Mouse (Mus musculus) embryonic facial prominence, embryonic 15.5 days (tissue): Measurements from ENCODE around the gene Zfp683. TPM values are rescaled to one million over a fixed set of nuclear protein-coding genes. Genes with fewer than 3 reads are reported as not detected.

ENCODE experiments used
- ATAC-seq: fragments of 200-750 bp; cut with Nextera tagmentation; 2 replicates; pipeline ENCODE4 v1.8.0; 2017; ENCODE audit warnings: low read depth, moderate TSS enrichment; ENCODE audit not compliant: insufficient number of reproducible peaks, low FRiP score, low TSS enrichment
- H3K27ac ChIP-seq: fragments of 300-500 bp; sonication (generic); replicated peaks from 2 replicates; pipeline ENCODE4 v1.5.1; 2015; ENCODE audit warnings: mild to moderate bottlenecking, inconsistent platforms
- H3K27me3 ChIP-seq: fragments of 300-500 bp; sonication (generic); 2 replicates; pipeline ENCODE4 v1.6.1; 2015; ENCODE audit warnings: inconsistent platforms
- H3K36me3 ChIP-seq: fragments of 300-500 bp; sonication (generic); 2 replicates; pipeline ENCODE4 v1.6.1; 2015; ENCODE audit warnings: mild to moderate bottlenecking, inconsistent platforms
- H3K4me1 ChIP-seq: fragments of 300-500 bp; sonication (generic); 2 replicates; pipeline ENCODE4 v1.6.1; 2015; ENCODE audit warnings: inconsistent platforms
- H3K4me2 ChIP-seq: fragments of 300-500 bp; sonication (generic); replicated peaks from 2 replicates; pipeline ENCODE4 v1.6.1; 2015; ENCODE audit warnings: mild to moderate bottlenecking, inconsistent platforms
- H3K4me3 ChIP-seq: fragments of 300-500 bp; sonication (generic); replicated peaks from 2 replicates; pipeline ENCODE4 v1.5.1; 2015; ENCODE audit warnings: mild to moderate bottlenecking, inconsistent platforms
- H3K9ac ChIP-seq: fragments of 300-500 bp; sonication (generic); 2 replicates; pipeline ENCODE4 v1.6.1; 2015; ENCODE audit warnings: inconsistent platforms
- H3K9me3 ChIP-seq: fragments of 300-500 bp; sonication (generic); replicated peaks from 2 replicates; pipeline ENCODE4 v1.6.1; 2016; ENCODE audit warnings: inconsistent platforms
- WGBS: fragments of 180-500 bp; shearing (Covaris S2); methylation state at CpG from one replicate; pipeline ENCODE4 v1.1.7; 2015; 5-methylcytosine and 5-hydroxymethylcytosine counted together
- polyA plus RNA-seq: library from polyadenylated mRNA; unstranded; fragments of >200 nt; fragmentation: Nextera tagmentation; extraction: Ambion mirVana; gene quantifications from 2 replicates; pipeline ENCODE4 v1.2.1, GENCODE M21; 2015

Gene Zfp683
- polyA plus RNA-seq, 1 experiment from 2014 or later = not detected

DNA sequence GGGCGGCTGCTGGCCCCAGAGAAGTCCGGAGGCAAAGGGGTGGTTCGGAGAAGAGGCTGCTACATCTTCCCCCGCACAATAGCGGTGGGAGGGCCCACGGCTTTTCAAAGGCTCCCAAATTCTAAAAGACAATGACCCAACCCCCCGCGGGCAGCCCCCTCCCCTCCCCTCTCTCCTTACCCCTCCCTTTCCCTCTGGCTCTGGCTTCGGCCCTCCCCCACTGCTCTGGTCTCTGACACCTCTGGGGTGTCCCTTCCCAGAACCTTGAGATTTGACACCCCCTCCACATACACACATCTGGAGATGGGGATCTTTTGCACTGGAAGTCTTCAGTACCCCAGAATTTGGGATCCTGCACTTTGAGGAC is 34.9 kb upstream of the Zfp683 start, which contains the start of gene Lin28a:
Gene Lin28a, minus strand, starts transcription at position 63 of the 367 bp plus-strand sequence.
- H3K9me3 ChIP-seq = no peaks in the 10 kb centered on the region
- H3K27ac ChIP-seq = no peak within 1 kb of the TSS
- 0 out of 2 replicates have a peak within 1 kb of the TSS, but pooled peaks have one; percentile 10 for H3K4me3 ChIP-seq
- peaks cover 21% of the 10 kb centered on the region for H3K4me1 ChIP-seq
- 0 out of 2 replicates have a peak within 1 kb of the TSS, but pooled peaks have one; percentile 22 for H3K4me2 ChIP-seq
- no peaks in the 10 kb centered on the region for H3K36me3 ChIP-seq
- no peak within 1 kb of the TSS for H3K9ac ChIP-seq
- ATAC-seq = no peak
- peaks cover 51% of the 10 kb centered on the region for H3K27me3 ChIP-seq
- 0% methylated on average over 9 of the region's 9 CpGs for WGBS

DNA sequence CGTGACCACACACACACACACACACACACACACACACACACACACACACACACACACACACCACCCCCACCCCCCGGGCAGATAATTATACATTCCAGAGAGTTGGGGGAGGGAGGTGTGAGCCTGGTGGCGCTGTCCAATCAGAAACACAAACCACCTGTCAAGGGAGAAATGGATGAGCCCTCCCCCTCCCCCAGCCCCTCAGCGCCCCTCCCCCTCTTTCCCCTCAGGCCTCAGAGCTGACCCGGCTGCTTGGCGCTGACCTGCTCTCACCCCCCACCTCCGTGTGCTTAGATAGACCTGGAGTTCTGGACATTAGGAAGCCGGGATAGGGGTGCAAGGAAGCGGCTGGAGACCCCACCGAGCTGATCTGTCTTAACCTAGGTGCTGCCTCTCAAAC is 34.4 kb upstream of the Zfp683 start:
- H3K36me3 ChIP-seq = no peaks in the 10 kb centered on the region
- peaks cover 21% of the 10 kb centered on the region for H3K4me1 ChIP-seq
- no peak overlapping the region for H3K9ac ChIP-seq
- H3K9me3 ChIP-seq = no peaks in the 10 kb centered on the region
- ATAC-seq = no peak
- H3K27me3 ChIP-seq = peaks cover 51% of the 10 kb centered on the region
- no peak overlapping the region for H3K4me3 ChIP-seq
- no peak overlapping the region for H3K27ac ChIP-seq
- 0% methylated on average over 7 of the region's 10 CpGs for WGBS
- no peak overlapping the region for H3K4me2 ChIP-seq

DNA sequence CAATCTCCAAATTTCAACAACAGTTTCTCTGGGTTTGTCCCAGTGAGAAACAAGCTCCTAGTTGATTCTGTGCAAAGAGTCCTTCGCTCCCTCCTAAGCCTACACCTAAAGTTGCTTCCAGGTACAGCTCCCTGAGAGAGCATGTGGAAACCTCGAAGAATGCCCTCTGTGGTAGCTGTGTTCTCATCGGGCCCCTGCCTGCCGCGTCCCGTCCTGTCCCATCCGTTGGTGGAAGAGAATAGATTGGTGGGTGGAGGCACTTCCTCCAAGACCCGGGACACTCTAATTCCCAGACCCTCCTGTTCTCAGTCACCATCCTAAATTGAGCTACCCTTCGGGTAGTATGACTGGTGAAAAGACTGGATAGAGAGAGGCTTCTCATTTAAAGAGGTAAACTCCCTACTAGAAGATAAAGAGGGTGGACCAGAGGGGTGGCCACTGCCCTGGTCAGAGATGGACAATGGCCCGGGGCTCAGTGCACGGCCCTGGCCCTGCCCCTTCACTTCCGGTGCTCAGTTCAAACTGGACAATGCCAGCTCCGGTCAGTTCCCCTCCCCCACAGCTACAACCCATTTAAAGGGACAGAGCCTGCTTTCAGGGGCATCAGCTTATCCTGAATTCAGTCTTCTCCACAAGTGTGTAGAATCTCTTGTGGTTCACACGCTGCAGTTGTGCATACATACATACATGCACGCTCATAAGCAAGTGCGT is 33.8 kb upstream of the Zfp683 start:
- 2% methylated on average over 16 of the region's 16 CpGs for WGBS
- peaks cover 21% of the 10 kb centered on the region for H3K4me1 ChIP-seq
- peaks cover 51% of the 10 kb centered on the region for H3K27me3 ChIP-seq
- H3K9me3 ChIP-seq = no peaks in the 10 kb centered on the region
- H3K9ac ChIP-seq = no peak overlapping the region
- ATAC-seq = no peak
- no peak overlapping the region for H3K27ac ChIP-seq
- no peak overlapping the region for H3K4me2 ChIP-seq
- H3K36me3 ChIP-seq = no peaks in the 10 kb centered on the region
- no peak overlapping the region for H3K4me3 ChIP-seq

DNA sequence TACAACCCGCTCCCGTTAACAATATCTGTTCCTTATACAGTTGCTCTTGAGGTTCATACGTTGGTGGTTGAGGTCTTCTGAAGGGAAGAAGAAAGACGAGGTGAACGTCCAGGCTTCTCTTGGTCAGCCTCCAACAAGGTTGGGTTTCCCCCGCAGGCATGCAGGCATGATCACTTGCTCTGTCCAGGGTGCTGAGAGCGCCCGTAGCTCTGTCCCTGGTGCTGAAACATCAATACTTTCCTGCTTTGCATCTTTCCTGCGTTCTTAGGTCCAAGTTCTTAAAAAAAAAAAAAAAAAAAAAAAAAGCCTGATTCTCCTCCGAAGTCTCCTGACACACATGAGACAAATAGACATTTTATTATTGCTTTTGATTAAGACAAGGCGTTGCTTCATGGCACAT is 33.0 kb upstream of the Zfp683 start:
- no peak for ATAC-seq
- Histone ChIP-seq H3K36me3 (no peaks in the 10 kb centered on the region), H3K4me3 (no peak overlapping the region), H3K27ac (no peak overlapping the region), H3K9ac (no peak overlapping the region), H3K4me1 (peaks cover 21% of the 10 kb centered on the region), H3K9me3 (no peaks in the 10 kb centered on the region), H3K4me2 (no peak overlapping the region), H3K27me3 (peaks cover 50% of the 10 kb centered on the region)
- 3% methylated on average over 11 of the region's 11 CpGs for WGBS

DNA sequence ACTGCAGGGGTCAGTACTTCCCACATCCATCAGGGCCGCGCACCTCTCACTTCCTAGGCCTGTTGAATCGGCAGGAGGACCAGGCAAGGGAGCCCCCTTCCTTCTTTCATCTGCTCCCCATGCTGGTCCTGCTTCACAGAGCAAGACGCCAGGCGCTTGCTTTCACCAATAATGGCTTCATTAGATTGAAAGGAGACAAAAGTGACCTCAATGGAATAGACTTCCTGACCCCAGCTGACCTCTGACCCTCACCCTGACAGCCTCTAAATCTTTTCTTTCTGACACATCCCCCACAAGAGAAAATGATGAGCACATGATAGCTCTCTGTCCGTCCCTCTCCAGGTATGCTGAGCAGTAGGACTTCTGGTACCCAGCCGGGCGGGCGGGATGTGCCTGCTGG is 27.8 kb upstream of the Zfp683 start:
- H3K4me1 ChIP-seq = no peaks in the 10 kb centered on the region
- H3K27me3 ChIP-seq = no peaks in the 10 kb centered on the region
- no peak overlapping the region for H3K4me3 ChIP-seq
- 34% methylated on average over 9 of the region's 9 CpGs for WGBS
- no peak overlapping the region for H3K27ac ChIP-seq
- no peak for ATAC-seq
- H3K9me3 ChIP-seq = no peaks in the 10 kb centered on the region
- H3K4me2 ChIP-seq = no peak overlapping the region
- H3K36me3 ChIP-seq = no peaks in the 10 kb centered on the region
- H3K9ac ChIP-seq = no peak overlapping the region

DNA sequence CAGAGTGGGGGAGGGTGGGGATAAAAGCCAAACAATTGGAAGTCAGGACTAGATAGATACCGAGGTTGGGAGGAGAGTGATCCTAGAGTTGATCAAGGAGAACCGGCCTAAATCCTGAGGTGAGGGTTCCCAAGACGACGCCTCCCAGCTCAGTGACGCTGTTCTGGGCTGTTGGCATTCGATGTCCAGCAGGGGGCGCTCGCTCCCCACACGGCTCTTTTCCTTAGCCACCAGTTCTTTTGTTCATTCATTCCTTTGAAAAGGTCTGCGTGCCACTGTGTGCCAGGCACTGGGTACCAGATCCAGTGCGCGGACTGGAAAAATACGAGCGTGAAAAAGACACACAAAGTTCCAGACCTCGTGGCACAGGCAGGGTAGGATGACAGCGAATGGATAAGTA is 17.7 kb upstream of the Zfp683 start:
- Histone ChIP-seq H3K27ac (no peak overlapping the region), H3K9me3 (no peaks in the 10 kb centered on the region), H3K4me1 (0 out of 2 replicates have a peak, but pooled peaks cover 5% of the 10 kb centered on the region), H3K4me3 (no peak overlapping the region), H3K27me3 (no peaks in the 10 kb centered on the region), H3K36me3 (no peaks in the 10 kb centered on the region), H3K9ac (no peak overlapping the region), H3K4me2 (no peak overlapping the region; the same call in 1 of the 2 replicates)
- 5% methylated on average over 16 of the region's 16 CpGs for WGBS
- no peak for ATAC-seq

DNA sequence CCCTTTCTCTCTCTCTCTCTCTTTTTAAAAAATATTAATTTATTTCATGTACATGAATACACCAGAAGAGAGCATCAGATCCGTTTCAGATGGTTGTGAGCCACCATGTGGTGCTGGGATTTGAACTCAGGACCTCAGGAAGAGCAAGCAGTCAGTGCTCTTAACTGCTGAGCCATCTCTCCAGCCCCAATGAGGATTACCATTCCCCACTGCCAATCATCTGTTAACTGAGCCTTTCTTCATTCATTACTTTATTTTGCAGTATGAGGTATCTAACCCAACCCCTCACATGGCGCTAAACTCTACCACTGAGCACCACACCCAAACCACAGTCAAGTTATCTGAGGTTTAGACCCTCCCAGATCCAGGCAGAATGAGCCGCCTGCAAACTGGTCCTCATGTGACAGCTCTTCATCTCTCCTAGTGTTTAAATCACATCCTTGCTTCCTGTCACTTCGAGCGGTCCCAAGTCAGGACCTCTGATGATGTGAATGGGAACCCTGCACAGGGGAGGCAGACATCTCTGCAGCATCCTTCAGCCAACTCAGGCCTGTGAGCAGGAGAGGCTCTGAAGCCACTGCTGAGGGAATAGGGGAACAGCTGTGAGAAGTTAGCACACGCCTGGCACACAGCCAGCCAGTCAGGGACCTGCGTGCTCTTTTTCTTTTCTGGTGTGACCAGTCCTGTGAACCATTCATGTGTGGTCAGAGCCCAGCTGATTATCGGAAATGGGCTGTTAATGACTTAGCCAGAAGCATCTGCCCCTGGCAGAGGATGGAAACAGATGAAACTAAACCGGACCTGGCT is 12.1 kb upstream of the Zfp683 start:
- no peak overlapping the region for H3K9ac ChIP-seq
- no peaks in the 10 kb centered on the region for H3K27me3 ChIP-seq
- no peak overlapping the region for H3K4me3 ChIP-seq
- H3K4me1 ChIP-seq = 0 out of 2 replicates have a peak, but pooled peaks cover 6% of the 10 kb centered on the region
- WGBS = 38% methylated on average over 9 of the region's 9 CpGs
- no peak for ATAC-seq
- no peak overlapping the region for H3K27ac ChIP-seq
- H3K9me3 ChIP-seq = no peaks in the 10 kb centered on the region
- no peak overlapping the region for H3K4me2 ChIP-seq
- no peaks in the 10 kb centered on the region for H3K36me3 ChIP-seq

DNA sequence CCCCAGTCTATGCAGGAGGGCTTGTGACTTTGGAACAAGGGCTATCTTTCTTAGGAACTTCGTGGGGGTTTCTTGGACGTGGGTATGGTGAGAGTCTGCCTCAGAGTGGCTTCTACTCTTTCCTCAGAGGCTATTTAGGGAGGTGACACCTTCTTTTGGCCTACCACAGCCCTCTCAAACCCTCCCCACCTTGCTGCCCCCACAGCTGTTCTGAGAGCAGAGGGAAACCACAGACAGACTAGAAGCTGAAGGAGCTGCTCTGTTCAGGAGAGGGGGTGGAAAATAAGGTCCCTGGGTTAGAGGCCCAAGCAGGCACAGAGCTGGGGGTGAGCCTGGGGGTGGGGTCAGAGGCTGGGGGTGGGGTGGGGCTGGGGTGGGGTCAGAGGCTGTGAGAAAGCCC is 10.6 kb upstream of the Zfp683 start:
- Histone ChIP-seq H3K4me2 (no peak overlapping the region), H3K27me3 (no peaks in the 10 kb centered on the region), H3K4me1 (0 out of 2 replicates have a peak, but pooled peaks cover 6% of the 10 kb centered on the region), H3K9ac (no peak overlapping the region), H3K4me3 (no peak overlapping the region), H3K36me3 (no peaks in the 10 kb centered on the region), H3K27ac (no peak overlapping the region; the same call in 1 of the 2 replicates), H3K9me3 (no peaks in the 10 kb centered on the region)
- no peak for ATAC-seq
- WGBS = 54% methylated on average over 2 of the region's 2 CpGs

DNA sequence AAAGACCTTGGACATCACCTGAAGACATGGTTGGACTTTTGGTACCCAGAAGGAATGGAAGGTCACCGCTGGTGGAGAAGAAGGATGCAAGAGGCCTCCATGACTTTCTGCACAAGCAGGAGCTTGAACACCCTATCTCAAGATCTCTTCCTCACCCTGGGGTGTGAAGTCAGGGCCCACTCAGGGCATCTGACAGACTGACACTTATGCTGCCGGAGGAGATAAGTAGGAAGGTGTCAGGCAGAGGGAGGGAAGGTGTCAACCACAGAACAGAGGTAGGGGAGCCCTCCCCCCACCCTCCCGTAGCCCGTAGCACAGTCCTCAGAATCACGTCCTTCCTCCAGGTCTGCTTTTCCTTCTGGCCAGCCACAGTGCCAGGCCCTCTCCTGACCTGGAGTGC is 6.0 kb upstream of the Zfp683 start:
- Histone ChIP-seq H3K36me3 (no peaks in the 10 kb centered on the region), H3K27ac (no peak overlapping the region), H3K9ac (no peak overlapping the region), H3K4me3 (no peak overlapping the region), H3K27me3 (no peaks in the 10 kb centered on the region), H3K4me1 (peaks cover 8% of the 10 kb centered on the region), H3K9me3 (no peaks in the 10 kb centered on the region), H3K4me2 (no peak overlapping the region)
- WGBS = 76% methylated on average over 5 of the region's 5 CpGs
- ATAC-seq = no peak

DNA sequence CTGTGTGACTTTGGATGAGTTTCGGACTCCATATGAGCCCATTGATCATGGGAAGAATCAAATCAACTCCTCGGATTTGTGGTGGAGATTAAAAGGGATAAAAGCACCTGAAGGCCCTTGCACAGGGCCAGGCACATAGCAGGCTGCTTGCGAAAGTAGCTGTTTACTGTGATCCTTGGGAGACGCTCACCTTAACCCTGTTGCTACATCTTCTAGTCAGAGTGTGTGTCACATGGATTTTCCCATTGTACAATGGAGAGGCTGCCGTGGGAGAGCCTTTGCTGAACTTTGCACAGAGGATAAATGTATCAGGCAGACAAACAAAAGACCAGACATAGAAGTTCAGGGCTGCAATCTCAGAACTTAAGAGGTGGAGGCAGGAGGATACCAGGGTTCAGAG is 1.7 kb upstream of the Zfp683 start:
- no peak overlapping the region for H3K4me2 ChIP-seq
- no peaks in the 10 kb centered on the region for H3K9me3 ChIP-seq
- no peaks in the 10 kb centered on the region for H3K36me3 ChIP-seq
- no peak for ATAC-seq
- WGBS = 80% methylated on average over 5 of the region's 5 CpGs
- H3K27ac ChIP-seq = no peak overlapping the region
- H3K4me1 ChIP-seq = peaks cover 16% of the 10 kb centered on the region
- no peak overlapping the region for H3K4me3 ChIP-seq
- no peaks in the 10 kb centered on the region for H3K27me3 ChIP-seq
- H3K9ac ChIP-seq = no peak overlapping the region

DNA sequence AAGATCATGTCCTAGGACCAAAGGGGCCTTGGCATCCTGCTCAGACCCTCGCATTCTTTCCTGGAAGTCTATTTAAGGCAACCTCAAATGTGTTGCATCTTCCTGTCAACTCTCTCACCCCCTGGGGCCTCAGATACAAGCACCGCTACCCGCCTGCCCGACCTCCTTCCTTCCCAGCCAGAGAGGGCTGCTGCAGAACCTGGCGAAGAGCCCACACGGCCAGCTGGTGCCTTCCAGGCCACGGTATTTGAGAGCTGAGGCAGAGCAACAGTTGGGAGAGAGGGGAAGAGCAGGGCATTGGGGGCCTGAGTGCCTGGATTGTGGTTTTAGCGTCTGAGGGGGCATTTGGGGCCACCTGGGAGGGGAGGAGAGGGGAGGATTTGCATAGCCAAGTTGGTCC is 1.1 kb upstream of the Zfp683 start:
- no peak overlapping the region for H3K4me3 ChIP-seq
- WGBS = 16% methylated on average over 8 of the region's 8 CpGs
- H3K4me1 ChIP-seq = peaks cover 16% of the 10 kb centered on the region
- no peaks in the 10 kb centered on the region for H3K36me3 ChIP-seq
- H3K27ac ChIP-seq = no peak overlapping the region
- no peak overlapping the region for H3K4me2 ChIP-seq
- no peak for ATAC-seq
- H3K9me3 ChIP-seq = no peaks in the 10 kb centered on the region
- no peak overlapping the region for H3K9ac ChIP-seq
- H3K27me3 ChIP-seq = no peaks in the 10 kb centered on the region
